Mouse (Mus musculus): ENCODE measurements around the gene Zfp428. TPM values are rescaled to one million over a fixed set of nuclear protein-coding genes. Genes with fewer than 3 reads are reported as not detected.

Gene Zfp428
- total and polyA plus RNA-seq, 3 experiments: 12.4 to 16.4 TPM; not detected in 1

GRCm38 (mm10) chr7:24507726-24508114, 914 bp downstream of the Zfp428 start:
- no peak for DNase-seq (ENCODE audit: low read depth, low spot score)
- Histone ChIP-seq H3K4me1 (ENCODE audit: control insufficient read depth in 1 of 2, insufficient read depth in 2 of 2, low read length in 2 of 2) (peaks cover 2 to 13% of the 10 kb centered on the region in 2 experiments; a peak in 3 of 4 replicates), H3K36me3 (ENCODE audit: control insufficient read depth in 1 of 2, insufficient read depth in 2 of 2, low read length in 2 of 2) (peaks cover 0 to 9% of the 10 kb centered on the region in 2 experiments; a peak in 2 of 4 replicates), H3K4me3 (ENCODE audit: control insufficient read depth in 1 of 2, insufficient read depth in 1 of 2, low read depth in 2 of 2, low read length in 2 of 2) (peak overlapping the region; percentile 74 to 86), H3K79me2 (ENCODE audit: control insufficient read depth, insufficient read depth, low read length, poor library complexity) (peaks cover 11% of the 10 kb centered on the region), H3K9me3 (replicated peaks; ENCODE audit: insufficient read depth, low read length) (no peaks in the 10 kb centered on the region), H3K27ac (ENCODE audit: control insufficient read depth, low read depth, low read length) (peak overlapping the region; percentile 72), H3K9ac (ENCODE audit: control insufficient read depth, low read depth, low read length, poor library complexity, severe bottlenecking) (peak overlapping the region; percentile 80), H3K27me3 (ENCODE audit: control insufficient read depth in 1 of 2, insufficient read depth in 2 of 2, low read length in 2 of 2) (no peaks in the 10 kb centered on the region)
- TF ChIP-seq ZKSCAN1 (IDR thresholded peaks at IDR 0.05; ENCODE audit: low read depth, low read length) (no peak), MAFK (IDR thresholded peaks at IDR 0.05; ENCODE audit: borderline replicate concordance, low read depth, low read length) (no peak), MYC (IDR thresholded peaks at IDR 0.05; ENCODE audit: low read depth, low read length) (0 out of 2 replicates have a peak, but pooled peaks have one; percentile 1), GABPA (IDR thresholded peaks at IDR 0.05; ENCODE audit: low read depth, low read length) (no peak), POLR2A (IDR thresholded peaks at IDR 0.05; ENCODE audit: control insufficient read depth in 1 of 2, insufficient read depth in 1 of 2, low read depth in 1 of 2, low read length in 2 of 2, poor library complexity in 1 of 2) (0 out of 4 replicates have a peak, but pooled peaks of 1 of the 2 experiments have one; percentile 8), SMC3 (IDR thresholded peaks at IDR 0.05; ENCODE audit: low read depth, low read length) (no peak), MXI1 (IDR thresholded peaks at IDR 0.05; ENCODE audit: low read depth, low read length) (0 out of 2 replicates have a peak, but pooled peaks have one; percentile 10), ETS1 (IDR thresholded peaks at IDR 0.05; ENCODE audit: low read depth, low read length) (no peak)

DNA sequence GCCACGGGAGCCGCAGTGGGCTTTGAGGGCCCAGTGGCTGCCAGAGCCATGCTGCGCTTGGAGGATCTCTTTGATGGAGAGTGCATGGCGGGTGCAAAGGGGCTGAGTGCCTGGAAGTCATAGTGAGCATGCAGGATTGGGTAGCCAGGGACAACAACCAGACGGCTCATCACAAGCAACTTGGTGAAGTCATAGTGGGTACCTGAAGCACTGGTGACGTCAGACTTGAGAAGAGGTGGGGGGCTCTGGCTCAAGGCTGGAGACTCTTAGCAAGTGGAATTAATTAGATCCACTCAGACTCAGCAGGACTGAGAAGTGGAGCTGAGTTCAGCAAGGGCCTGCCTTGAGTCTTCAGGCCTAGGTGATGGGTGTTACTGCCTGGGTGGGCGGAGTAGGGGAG, 5.5 kb downstream of the Zfp428 start, which contains the start of gene AC161166.1:
Gene AC161166.1, minus strand, starts transcription at position 101 of the 400 bp plus-strand sequence.
- Histone ChIP-seq H3K27me3 (ENCODE audit: control insufficient read depth in 1 of 2, insufficient read depth in 2 of 2, low read length in 2 of 2) (no peaks in the 10 kb centered on the region), H3K4me3 (ENCODE audit: control insufficient read depth in 1 of 2, insufficient read depth in 1 of 2, low read depth in 2 of 2, low read length in 2 of 2) (no peak within 1 kb of the TSS), H3K4me1 (ENCODE audit: control insufficient read depth in 1 of 2, insufficient read depth in 2 of 2, low read length in 2 of 2) (peaks cover 2 to 13% of the 10 kb centered on the region in 2 experiments; a peak in 3 of 4 replicates), H3K79me2 (ENCODE audit: control insufficient read depth, insufficient read depth, low read length, poor library complexity) (peaks cover 6% of the 10 kb centered on the region), H3K9me3 (replicated peaks; ENCODE audit: insufficient read depth, low read length) (no peaks in the 10 kb centered on the region), H3K27ac (ENCODE audit: control insufficient read depth, low read depth, low read length) (no peak within 1 kb of the TSS), H3K9ac (ENCODE audit: control insufficient read depth, low read depth, low read length, poor library complexity, severe bottlenecking) (no peak within 1 kb of the TSS), H3K36me3 (ENCODE audit: control insufficient read depth in 1 of 2, insufficient read depth in 2 of 2, low read length in 2 of 2) (peaks cover 0 to 7% of the 10 kb centered on the region in 2 experiments; a peak in 2 of 4 replicates)
- no peak for TF ChIP-seq USF2 (IDR thresholded peaks at IDR 0.05; ENCODE audit: borderline replicate concordance in 1 of 2, insufficient read depth in 1 of 2, low read depth in 1 of 2, low read length in 2 of 2)
- no peak for TF ChIP-seq ETS1 (IDR thresholded peaks at IDR 0.05; ENCODE audit: low read depth, low read length)
- TF ChIP-seq ZNF384 (IDR thresholded peaks at IDR 0.05; ENCODE audit: low read depth, low read length): no peak
- no peak for TF ChIP-seq E2F4 (IDR thresholded peaks at IDR 0.05; ENCODE audit: borderline replicate concordance, low read depth, low read length)
- no peak for TF ChIP-seq USF1 (IDR thresholded peaks at IDR 0.05; ENCODE audit: low read depth, low read length)
- no peak for TF ChIP-seq TBP (IDR thresholded peaks at IDR 0.05; ENCODE audit: low read depth, low read length)
- TF ChIP-seq RCOR1 (IDR thresholded peaks at IDR 0.05; ENCODE audit: low read depth, low read length): no peak
- TF ChIP-seq GABPA (IDR thresholded peaks at IDR 0.05; ENCODE audit: low read depth, low read length): no peak
- no peak for TF ChIP-seq ZC3H11A (IDR thresholded peaks at IDR 0.05; ENCODE audit: low read depth, low read length)
- TF ChIP-seq SIN3A (IDR thresholded peaks at IDR 0.05; ENCODE audit: low read length): no peak
- no peak for TF ChIP-seq ELF1 (IDR thresholded peaks at IDR 0.05; ENCODE audit: low read depth, low read length)
- no peak for TF ChIP-seq MAX (IDR thresholded peaks at IDR 0.05; ENCODE audit: low read length)
- no peak for TF ChIP-seq SMC3 (IDR thresholded peaks at IDR 0.05; ENCODE audit: low read depth, low read length)
- no peak for TF ChIP-seq KAT2A (conservative IDR thresholded peaks at IDR 0.05; ENCODE audit: low read depth, low read length)
- no peak for TF ChIP-seq TAL1 (IDR thresholded peaks at IDR 0.05; ENCODE audit: low read length)
- TF ChIP-seq TCF12 (IDR thresholded peaks at IDR 0.05; ENCODE audit: low read depth, low read length): no peak
- no peak for TF ChIP-seq NELFE (IDR thresholded peaks at IDR 0.05; ENCODE audit: low read depth, low read length)
- no peak for TF ChIP-seq BHLHE40 (IDR thresholded peaks at IDR 0.05; ENCODE audit: borderline replicate concordance, low read depth, low read length)
- TF ChIP-seq CHD2 (IDR thresholded peaks at IDR 0.05; ENCODE audit: low read length): no peak
- no peak for TF ChIP-seq MYB (IDR thresholded peaks at IDR 0.05; ENCODE audit: low read depth, low read length)
- no peak for DNase-seq (ENCODE audit: low read depth, low spot score)
